Mouse (Mus musculus) heart, embryonic 11.5 days (tissue): Measurements from ENCODE around the gene Fabp6. TPM values are rescaled to one million over a fixed set of nuclear protein-coding genes. Genes with fewer than 3 reads are reported as not detected.

Experiments used
- ATAC-seq: fragments of 200-750 bp; cut with Nextera tagmentation; replicated peaks from 2 replicates; pipeline ENCODE4 v1.8.0; 2017; ENCODE audit warnings: moderate library complexity; ENCODE audit not compliant: insufficient number of reproducible peaks, low FRiP score, low TSS enrichment
- H3K27ac ChIP-seq: fragments of 300-500 bp; sonication (generic); 2 replicates; pipeline ENCODE4 v1.5.1; 2014; ENCODE audit warnings: mild to moderate bottlenecking, low read depth, low read length
- H3K27me3 ChIP-seq: fragments of 300-500 bp; sonication (generic); 2 replicates; pipeline ENCODE4 v1.6.1; 2014; ENCODE audit warnings: mild to moderate bottlenecking, low read length, mixed read lengths; ENCODE audit not compliant: control insufficient read depth, insufficient read depth
- H3K36me3 ChIP-seq: fragments of 300-500 bp; sonication (generic); 2 replicates; pipeline ENCODE4 v1.6.1; 2014; ENCODE audit warnings: mild to moderate bottlenecking, low read length, moderate library complexity, mixed read lengths; ENCODE audit not compliant: control insufficient read depth, insufficient read depth
- H3K4me1 ChIP-seq: fragments of 300-500 bp; sonication (generic); 2 replicates; pipeline ENCODE4 v1.6.1; 2014; ENCODE audit warnings: low read length; ENCODE audit not compliant: control insufficient read depth, insufficient read depth
- H3K4me2 ChIP-seq: fragments of 300-500 bp; sonication (generic); 2 replicates; pipeline ENCODE4 v1.6.1; 2014; ENCODE audit warnings: mild to moderate bottlenecking, moderate library complexity
- H3K4me3 ChIP-seq: fragments of 300-500 bp; sonication (generic); 2 replicates; pipeline ENCODE4 v1.5.1; 2014; ENCODE audit warnings: low read depth, low read length
- H3K9ac ChIP-seq: fragments of 300-500 bp; sonication (generic); 2 replicates; pipeline ENCODE4 v1.6.1; 2014; ENCODE audit warnings: mild to moderate bottlenecking, low read depth, low read length, moderate library complexity
- H3K9me3 ChIP-seq: fragments of 300-500 bp; sonication (generic); replicated peaks from 2 replicates; pipeline ENCODE4 v1.6.1; 2016; ENCODE audit warnings: low read length; ENCODE audit not compliant: control insufficient read depth
- WGBS: fragments of 180-500 bp; shearing (Covaris S2); extraction: QIAGEN DNeasy Blood & Tissue Kit; methylation state at CpG from one replicate; pipeline ENCODE4 v1.1.7; 2014; ENCODE audit not compliant: insufficient replicate concordance; 5-methylcytosine and 5-hydroxymethylcytosine counted together
- polyA plus RNA-seq: library from polyadenylated mRNA; unstranded; fragments of >200 nt; fragmentation: Nextera tagmentation; extraction: Ambion mirVana; gene quantifications from 2 replicates; pipeline ENCODE4 v1.2.1, GENCODE M21; 2014

Fabp6 gene
- polyA plus RNA-seq, 1 experiment from 2014 or later, result not detected

DNA sequence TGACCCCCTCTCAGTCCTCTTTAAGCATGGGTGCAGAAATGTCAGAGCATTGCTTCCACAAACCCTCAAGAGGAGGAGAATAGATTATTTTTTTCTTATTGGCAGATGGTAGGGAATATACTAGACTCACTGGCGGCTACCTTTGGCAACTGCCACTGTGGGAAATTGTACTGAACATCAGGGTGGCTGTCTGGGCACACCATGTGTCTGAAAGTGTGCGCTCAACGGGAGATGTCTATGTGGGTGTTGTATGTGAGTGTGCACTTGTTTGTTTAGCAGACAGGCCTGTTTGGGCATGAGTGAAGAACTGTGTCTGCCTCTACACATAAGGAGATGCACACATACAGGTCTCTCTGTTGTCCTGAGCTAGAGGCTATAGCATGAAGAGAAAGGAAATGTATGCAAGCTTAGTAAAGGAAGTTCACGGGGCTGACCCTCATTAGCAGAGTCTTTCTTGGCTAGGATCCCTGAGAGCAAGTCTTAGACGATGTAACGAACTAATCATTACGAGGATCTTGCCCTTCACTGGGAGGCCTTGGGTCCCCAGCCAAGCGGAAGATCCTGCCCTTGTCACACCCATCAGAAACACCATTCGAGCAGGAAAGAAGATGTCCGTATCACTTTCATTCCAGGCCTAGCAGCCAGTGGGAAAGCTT lies 8.8 kb upstream of the Fabp6 start:
- H3K36me3 ChIP-seq, result no peaks in the 10 kb centered on the region
- ATAC-seq, result no peak
- no peak overlapping the region for H3K27ac ChIP-seq
- no peaks in the 10 kb centered on the region; the same call in 1 of the 2 replicates for H3K4me1 ChIP-seq
- no peak overlapping the region for H3K4me2 ChIP-seq
- H3K27me3 ChIP-seq, result no peaks in the 10 kb centered on the region
- H3K9me3 ChIP-seq, result no peaks in the 10 kb centered on the region
- H3K4me3 ChIP-seq, result no peak overlapping the region
- 75% methylated on average over 10 of the region's 10 CpGs for WGBS
- H3K9ac ChIP-seq, result no peak overlapping the region

DNA sequence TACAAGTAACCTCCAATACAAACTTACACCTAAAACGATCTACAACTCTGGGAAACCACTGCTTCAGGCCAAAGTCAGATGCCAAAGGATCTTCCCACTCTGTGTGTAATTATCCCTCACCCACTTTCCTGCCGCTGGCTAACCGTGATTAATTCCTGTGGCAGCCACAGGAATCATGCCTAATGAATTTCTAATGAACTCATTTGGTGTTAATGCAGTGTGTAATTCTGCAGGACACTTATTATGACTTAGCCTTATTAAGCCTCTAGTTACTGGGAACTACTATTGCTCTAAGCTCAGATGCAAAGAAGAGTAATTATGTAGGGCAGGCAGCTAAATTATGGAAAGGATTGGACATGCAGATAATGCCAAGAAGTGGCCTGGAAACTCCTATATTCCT lies 7.1 kb upstream of the Fabp6 start:
- Histone ChIP-seq H3K36me3 (no peaks in the 10 kb centered on the region), H3K27ac (no peak overlapping the region), H3K4me1 (no peaks in the 10 kb centered on the region; the same call in 1 of the 2 replicates), H3K9ac (no peak overlapping the region), H3K9me3 (no peaks in the 10 kb centered on the region), H3K4me3 (no peak overlapping the region), H3K27me3 (no peaks in the 10 kb centered on the region), H3K4me2 (no peak overlapping the region)
- ATAC-seq, result no peak
- WGBS, result 82% methylated on average over 3 of the region's 3 CpGs

DNA sequence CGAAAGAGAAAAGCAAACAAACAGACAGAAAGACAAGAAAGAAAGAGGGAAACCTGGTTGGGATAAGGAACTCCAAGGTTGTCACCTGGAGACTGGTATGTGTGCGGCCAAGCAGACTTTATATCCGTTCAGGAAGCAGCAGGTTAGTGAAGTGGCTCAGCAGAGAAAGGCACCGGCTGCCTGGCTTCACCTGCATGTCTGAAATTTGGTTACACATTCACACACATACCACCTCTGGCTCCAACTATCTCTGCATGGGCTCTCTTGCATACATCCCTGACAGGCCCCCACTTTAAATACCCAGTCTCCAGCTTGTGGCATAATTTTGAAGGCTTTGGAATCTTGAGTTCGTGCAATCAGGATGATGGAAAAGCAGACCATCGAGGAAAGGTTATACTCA lies 4.5 kb upstream of the Fabp6 start:
- Histone ChIP-seq H3K4me2 (no peak overlapping the region), H3K27me3 (no peaks in the 10 kb centered on the region), H3K4me3 (no peak overlapping the region), H3K4me1 (no peaks in the 10 kb centered on the region), H3K36me3 (no peaks in the 10 kb centered on the region), H3K9ac (no peak overlapping the region), H3K9me3 (no peaks in the 10 kb centered on the region), H3K27ac (no peak overlapping the region)
- ATAC-seq, result no peak
- 80% methylated on average over 6 of the region's 6 CpGs for WGBS

DNA sequence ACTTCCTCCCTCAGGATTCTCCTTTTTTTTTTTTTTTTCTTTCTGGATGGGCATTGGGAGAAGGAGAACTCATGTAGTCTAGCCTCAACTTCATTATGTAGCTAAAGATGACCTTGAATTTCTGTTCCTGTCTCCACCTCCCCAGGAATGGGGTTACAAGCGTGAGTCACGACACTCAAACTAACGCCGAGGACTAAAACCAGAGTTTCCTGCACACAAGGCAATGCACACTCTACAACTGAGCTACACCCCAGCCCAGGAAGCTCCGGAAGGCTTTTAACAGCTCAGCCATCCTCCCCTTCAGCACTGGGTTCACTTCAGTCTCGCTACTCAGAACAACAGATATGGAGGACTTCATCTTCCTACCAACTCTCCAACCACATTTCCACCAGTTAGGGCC lies 3.6 kb upstream of the Fabp6 start:
- no peak overlapping the region for H3K9ac ChIP-seq
- no peak overlapping the region for H3K27ac ChIP-seq
- H3K4me1 ChIP-seq, result no peaks in the 10 kb centered on the region
- no peak overlapping the region for H3K4me2 ChIP-seq
- no peak for ATAC-seq
- H3K4me3 ChIP-seq, result no peak overlapping the region
- H3K27me3 ChIP-seq, result no peaks in the 10 kb centered on the region
- H3K9me3 ChIP-seq, result no peaks in the 10 kb centered on the region
- no peaks in the 10 kb centered on the region for H3K36me3 ChIP-seq
- WGBS, result 77% methylated on average over 6 of the region's 6 CpGs

DNA sequence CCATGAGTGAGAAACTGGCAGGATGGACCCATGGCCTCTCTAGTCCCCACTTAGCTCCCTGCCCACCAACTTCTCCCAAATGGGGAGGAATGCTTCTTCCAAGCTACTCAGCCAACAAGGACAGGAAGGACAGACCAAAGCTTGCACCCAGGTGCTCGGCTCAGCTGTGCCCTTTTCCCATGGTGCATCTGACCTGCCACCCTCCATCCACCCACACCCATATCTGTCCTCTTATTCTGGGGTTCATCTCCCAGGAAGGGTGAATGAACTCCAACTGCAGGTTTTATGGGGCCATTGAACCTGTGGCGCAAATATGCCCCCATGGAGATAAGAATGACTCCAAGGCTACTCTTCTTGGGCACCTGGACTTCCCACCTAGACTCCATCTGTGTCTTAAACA lies 2.9 kb upstream of the Fabp6 start:
- WGBS, result 88% methylated on average over 2 of the region's 2 CpGs

DNA sequence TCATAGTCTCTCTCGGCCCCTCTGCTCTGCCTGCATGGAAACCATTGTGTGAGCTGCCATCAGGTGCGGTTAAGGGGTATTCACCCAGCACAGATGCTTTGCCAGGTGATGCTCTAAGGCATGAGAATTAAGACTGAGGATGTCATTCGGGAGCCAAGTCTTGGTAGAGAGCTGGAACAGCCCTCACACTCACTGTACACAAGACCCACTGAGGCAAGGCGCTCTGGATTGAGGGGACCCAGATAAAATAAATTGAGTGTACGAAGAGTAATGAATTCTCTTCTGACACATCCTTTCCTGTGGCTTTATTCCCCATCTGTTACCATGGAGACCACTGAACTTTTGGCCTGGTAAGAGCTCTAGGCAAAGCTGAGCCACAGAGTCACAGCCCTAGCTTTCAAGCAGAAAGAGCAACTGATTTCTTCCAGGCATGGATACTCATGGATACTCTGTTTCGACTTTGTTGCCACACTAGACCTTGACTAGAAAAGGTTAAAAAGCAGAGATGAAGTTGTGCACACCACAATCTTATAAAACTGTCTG lies 11.7 kb downstream of the Fabp6 start:
- WGBS, result 68% methylated on average over 6 of the region's 6 CpGs

More for the DNA sequence above, 2.9 kb upstream of the Fabp6 start:
- no peaks in the 10 kb centered on the region for H3K27me3 ChIP-seq
- no peak overlapping the region for H3K4me2 ChIP-seq
- H3K36me3 ChIP-seq, result no peaks in the 10 kb centered on the region
- no peak overlapping the region for H3K4me3 ChIP-seq
- H3K9me3 ChIP-seq, result no peaks in the 10 kb centered on the region
- H3K9ac ChIP-seq, result no peak overlapping the region
- no peak overlapping the region for H3K27ac ChIP-seq
- no peak for ATAC-seq
- H3K4me1 ChIP-seq, result no peaks in the 10 kb centered on the region

DNA sequence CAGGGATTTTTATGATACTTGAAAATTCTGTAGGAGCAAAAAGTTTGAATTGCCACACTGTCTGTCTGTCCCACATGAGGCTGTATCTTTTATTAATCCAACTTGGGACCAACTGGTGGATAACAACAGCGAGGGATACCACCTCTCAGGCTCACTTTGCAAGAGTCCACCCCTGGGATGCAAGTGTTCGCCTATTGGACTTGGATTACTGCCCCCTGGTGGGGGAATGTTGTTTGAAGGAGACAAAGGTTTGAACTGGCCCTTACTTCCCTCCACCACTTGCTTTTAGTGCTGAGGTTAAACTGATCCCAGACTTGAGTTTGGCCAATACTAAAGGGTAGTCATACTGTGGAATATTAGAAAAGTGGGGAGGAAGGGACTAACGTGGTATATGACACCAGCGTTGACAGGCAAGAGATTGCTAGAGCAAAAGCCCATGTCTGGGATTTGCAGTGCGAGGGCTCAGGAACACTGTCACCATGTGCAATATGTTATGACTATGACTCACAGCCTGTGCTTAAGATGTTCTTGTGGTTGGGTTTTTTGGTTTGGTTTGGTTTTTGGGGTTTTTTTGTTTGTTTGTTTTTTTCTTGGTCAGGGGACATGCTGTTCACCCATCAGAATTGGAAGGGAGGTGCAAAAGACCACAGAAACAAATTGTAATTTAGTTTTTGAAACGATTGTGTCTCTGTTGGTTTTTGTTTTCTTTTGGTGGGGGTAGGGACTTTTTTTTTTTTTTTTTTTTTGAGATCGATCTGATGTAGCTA lies 14.8 kb downstream of the Fabp6 start, which contains the start of gene 4933415A04Rik:
Gene 4933415A04Rik (plus strand): TSS at position 717 of the 767 bp plus-strand sequence.
- H3K27ac ChIP-seq, result no peak within 1 kb of the TSS
- ATAC-seq, result no peak
- no peak within 1 kb of the TSS for H3K4me2 ChIP-seq
- H3K4me3 ChIP-seq, result no peak within 1 kb of the TSS
- H3K36me3 ChIP-seq, result peaks cover 23% of the 10 kb centered on the region
- no peaks in the 10 kb centered on the region for H3K27me3 ChIP-seq
- H3K9ac ChIP-seq, result no peak within 1 kb of the TSS
- H3K9me3 ChIP-seq, result no peaks in the 10 kb centered on the region
- WGBS, result 61% methylated on average over 7 of the region's 7 CpGs
- H3K4me1 ChIP-seq, result no peaks in the 10 kb centered on the region

More for the DNA sequence above, 11.7 kb downstream of the Fabp6 start:
- ATAC-seq, result no peak
- H3K9me3 ChIP-seq, result no peaks in the 10 kb centered on the region
- H3K9ac ChIP-seq, result no peak overlapping the region
- H3K4me3 ChIP-seq, result no peak overlapping the region
- no peaks in the 10 kb centered on the region for H3K4me1 ChIP-seq
- no peaks in the 10 kb centered on the region for H3K27me3 ChIP-seq
- H3K36me3 ChIP-seq, result peaks cover 17% of the 10 kb centered on the region
- no peak overlapping the region for H3K27ac ChIP-seq
- H3K4me2 ChIP-seq, result no peak overlapping the region

DNA sequence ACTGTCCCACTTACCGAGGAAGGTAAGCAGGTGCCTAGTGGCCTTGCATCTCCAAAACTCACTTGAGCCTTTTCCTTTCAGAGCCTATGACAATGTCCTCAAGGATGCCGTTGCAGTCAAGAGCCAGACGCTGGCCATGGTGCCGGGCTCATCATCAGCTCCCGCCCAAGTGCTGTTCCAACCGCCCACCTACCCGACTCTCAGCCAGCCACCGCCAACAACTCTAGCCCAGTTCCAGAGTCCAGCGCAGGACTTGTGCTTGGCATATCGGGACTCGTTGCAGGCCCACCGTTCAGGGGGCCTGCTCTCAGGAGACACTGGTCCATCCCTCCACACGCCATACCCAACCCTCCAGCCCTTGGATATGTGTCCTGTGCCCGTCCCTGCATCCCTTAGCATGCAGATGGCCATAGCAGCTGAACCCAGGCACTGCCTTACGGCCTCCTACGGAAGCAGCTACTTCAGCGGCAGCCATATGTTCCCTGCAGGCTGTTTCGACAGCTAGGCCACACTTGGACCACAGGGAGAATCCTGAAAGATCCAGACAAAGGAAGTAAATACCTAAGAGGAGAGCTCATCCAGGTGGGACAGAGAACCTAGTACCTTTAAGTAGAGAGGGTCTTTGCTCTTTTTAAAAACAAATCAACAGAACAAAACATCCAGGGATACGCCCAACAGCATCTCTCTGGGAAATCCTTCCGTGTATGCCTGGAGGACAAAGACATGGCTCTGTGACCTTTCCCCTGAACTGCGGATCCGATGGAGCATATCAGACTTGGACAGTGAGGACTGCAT lies 15.9 kb downstream of the Fabp6 start:
- no peaks in the 10 kb centered on the region for H3K4me1 ChIP-seq
- ATAC-seq, result no peak

More for the DNA sequence above, 15.9 kb downstream of the Fabp6 start:
- 86% methylated on average over 22 of the region's 22 CpGs for WGBS
- Histone ChIP-seq H3K4me3 (no peak overlapping the region), H3K36me3 (peaks cover 23% of the 10 kb centered on the region), H3K9me3 (no peaks in the 10 kb centered on the region), H3K27ac (no peak overlapping the region), H3K9ac (no peak overlapping the region), H3K4me2 (no peak overlapping the region), H3K27me3 (no peaks in the 10 kb centered on the region)
